Mouse (Mus musculus) left cerebral cortex, postnatal 10 days (tissue): ENCODE results near the gene Ehd4. TPM values are rescaled to one million over a fixed set of nuclear protein-coding genes. Genes with fewer than 3 reads are reported as not detected.

Experiments
- DNase-seq, 2 experiments: peaks; one replicate each; pipeline ENCODE4 v3.0.0; 2021 to 2022; ENCODE audit warnings: low spot score in 2 of 2, mixed read lengths in 1 of 2; ENCODE audit errors: extremely low spot score in 1 of 2
- intact Hi-C: fragments of 180-260 bp; cut with DNase I; formaldehyde crosslinking; loops from one replicate; pipeline ENCODE4 v1.15.1; 2025
- total RNA-seq, 2 experiments: library from RNA; stranded (reverse); gene quantifications; 2 replicates each; pipeline ENCODE4 v1.2.3; 2021

The Ehd4 gene
- total RNA-seq, 2 experiments from 2014 or later = 9.4 to 10.7 TPM

DNA sequence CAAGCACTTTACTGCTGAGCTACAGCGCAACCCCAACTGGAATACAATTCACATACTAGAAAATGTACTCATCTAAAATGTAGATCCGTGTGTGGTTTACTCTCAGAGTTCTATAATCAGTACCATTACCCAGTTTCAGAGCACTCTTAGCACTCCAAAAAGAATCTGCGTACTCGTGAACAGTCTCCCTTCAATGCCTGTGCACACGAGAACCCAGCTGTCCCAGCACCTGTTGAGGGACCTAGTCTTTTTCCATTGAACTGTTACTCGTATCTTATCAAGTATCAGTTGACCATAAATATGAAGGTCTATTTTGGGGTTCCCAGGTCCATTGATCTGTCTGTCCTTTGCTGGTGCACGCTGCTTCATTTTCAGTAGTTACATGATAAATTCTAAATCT is 4.8 kb downstream of the Ehd4 start:
- DNase-seq = no peak
- intact Hi-C loops = loop anchor here (5.0 kb wide), 1 partner anchor 52 kb away; no protein-coding TSS in a partner anchor

DNA sequence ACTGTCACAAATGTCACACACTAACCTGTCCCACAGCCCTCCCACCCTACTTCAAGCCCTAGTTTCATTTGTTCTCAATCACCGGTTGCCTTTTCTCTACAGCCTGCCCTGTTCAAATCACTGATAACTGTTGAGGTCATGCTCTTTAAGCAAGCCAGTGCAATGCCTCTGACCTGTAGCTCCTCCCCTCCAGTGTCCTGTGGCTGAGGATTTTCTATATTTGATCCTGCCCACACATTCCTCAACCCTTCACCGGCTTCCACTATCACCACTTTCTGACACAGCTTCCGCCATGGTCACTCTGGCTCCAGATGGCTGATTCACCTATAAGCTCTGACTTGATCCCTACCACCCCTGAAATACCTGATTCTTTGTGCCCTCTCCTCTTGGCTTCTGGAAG is 6.4 kb downstream of the Ehd4 start:
- DNase-seq = no peak
- intact Hi-C loops = no loop called here

GRCm38 (mm10) chr2:120147364-120147763 is 7.0 kb downstream of the Ehd4 start:
- intact Hi-C loops = no loop called here

GRCm38 (mm10) chr2:120146543-120146942 is 7.9 kb downstream of the Ehd4 start:
- DNase-seq = no peak
- intact Hi-C loops = no loop called here

More at GRCm38 (mm10) chr2:120147364-120147763, 7.0 kb downstream of the Ehd4 start:
- DNase-seq = no peak

- no peak for DNase-seq
- intact Hi-C loops = no loop called here
These were observed 10.0 kb downstream of the Ehd4 start for GRCm38 (mm10) chr2:120144390-120144789.

GRCm38 (mm10) chr2:120142336-120142735 is 12.1 kb downstream of the Ehd4 start:
- intact Hi-C loops = no loop called here
- no peak for DNase-seq

DNA sequence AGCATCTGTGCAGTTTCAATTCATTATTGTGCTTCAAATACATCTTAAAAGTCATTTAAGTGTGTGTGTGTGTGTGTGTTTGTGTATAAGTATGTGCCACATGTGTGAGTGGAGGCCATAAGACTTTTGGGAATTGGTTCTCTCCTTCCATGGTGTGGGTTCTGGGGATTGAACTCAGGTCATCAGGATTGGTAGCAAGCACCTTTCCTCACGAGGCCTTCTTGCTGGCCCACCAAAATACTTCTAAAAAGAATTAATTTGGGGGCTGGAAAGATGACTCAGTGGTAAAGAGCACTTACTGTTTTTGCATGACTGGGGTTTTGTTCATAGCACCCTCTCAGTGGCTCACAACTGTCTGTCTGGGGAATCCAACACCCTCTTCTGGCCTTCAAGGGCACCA is 12.7 kb downstream of the Ehd4 start:
- DNase-seq = no peak
- intact Hi-C loops = no loop called here

DNA sequence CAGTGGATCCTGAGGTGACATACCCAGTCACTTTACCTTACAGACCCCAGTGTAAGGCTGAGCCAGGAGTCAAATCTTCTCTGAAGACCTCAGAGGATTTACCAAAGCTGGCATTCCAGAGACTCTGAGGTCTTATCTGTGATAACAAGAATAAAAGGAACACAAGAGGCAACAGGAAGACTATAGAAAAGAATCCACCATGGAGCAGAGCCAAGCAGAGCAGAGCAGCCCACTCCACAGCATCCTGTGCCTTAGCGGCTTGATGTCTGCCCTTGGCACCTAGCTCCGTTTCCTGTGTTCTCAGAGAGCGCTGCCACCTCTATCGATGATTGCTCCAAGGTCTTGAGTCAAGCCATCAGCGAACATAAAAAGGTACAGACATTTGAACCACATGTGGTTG is 14.1 kb downstream of the Ehd4 start:
- intact Hi-C loops = no loop called here
- no peak for DNase-seq

DNA sequence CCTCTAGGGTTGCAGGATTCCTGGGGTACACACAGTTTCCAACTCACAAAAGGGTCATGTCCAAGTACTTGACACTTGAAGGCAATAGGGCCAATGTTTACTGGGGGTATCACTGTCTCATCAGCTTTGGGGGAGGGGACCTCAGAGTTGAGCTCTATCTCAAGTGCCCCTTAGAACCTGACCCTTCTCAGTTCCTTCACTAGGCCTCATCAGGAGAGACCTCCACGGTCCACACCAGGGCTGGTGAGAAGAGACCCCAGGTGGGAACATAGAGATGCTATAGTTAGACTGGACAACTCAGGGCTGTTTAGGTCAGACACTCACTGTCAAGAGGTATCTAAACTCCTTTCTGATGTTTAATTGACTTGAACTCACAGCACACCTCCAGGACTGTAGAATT is 15.3 kb downstream of the Ehd4 start:
- no peak for DNase-seq
- intact Hi-C loops = no loop called here

GRCm38 (mm10) chr2:120137281-120137680 is 17.1 kb downstream of the Ehd4 start:
- intact Hi-C loops = no loop called here

GRCm38 (mm10) chr2:120134453-120135075 is 19.8 kb downstream of the Ehd4 start:
- DNase-seq = peak; percentile 20 to 42
- intact Hi-C loops = no loop called here

More at GRCm38 (mm10) chr2:120137281-120137680, 17.1 kb downstream of the Ehd4 start:
- DNase-seq = no peak

DNA sequence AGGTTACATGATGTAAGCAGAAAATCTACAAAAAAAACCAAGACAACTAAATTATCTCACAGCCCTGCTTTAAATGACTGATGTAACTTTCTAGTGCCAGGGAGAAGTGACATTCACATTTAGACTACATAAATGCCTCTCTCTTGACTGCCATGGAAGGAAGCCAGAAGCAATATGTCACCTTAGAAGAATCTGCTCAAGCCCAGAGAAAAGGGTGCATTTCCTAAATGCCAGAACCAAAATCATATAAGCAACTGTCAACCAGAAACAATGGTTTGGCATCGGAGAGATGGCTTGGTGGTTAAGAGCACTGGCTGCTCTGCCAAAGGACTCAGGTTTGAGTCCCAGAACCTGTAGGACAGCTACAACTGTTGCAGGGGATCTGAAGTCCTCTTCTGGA is 22.5 kb downstream of the Ehd4 start:
- intact Hi-C loops = no loop called here
- DNase-seq = no peak

DNA sequence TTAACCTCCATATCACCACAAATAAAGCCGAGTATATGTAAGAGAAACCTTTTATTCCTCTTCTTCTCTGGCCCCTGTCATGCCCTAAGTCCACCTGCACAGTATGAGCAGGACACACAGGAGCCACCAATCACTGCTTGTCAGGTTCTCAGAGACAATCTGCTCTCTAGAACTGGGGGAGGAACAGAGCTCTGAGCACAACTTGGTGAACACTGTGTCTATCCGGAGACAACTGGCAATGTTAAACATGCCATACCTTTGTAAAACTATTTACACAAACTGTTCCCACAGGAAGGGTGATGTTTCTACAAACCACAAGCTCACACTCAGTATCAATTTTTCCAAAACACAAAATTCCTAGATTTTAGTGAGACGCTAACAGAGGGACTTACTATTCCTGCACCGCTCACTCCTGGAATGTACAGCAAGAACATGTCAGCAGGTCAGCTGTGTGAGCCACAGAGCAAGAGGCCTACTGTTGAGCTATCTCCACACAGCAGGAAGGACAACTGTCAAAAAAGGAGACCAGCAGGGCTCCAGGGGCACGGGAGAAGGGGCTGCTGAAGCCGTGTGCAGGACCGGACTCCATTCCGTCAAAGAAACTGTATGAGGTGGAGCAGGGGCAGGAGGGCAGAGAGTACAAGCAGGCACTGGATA is 25.0 kb downstream of the Ehd4 start:
- intact Hi-C loops = no loop called here
- DNase-seq = no peak

DNA sequence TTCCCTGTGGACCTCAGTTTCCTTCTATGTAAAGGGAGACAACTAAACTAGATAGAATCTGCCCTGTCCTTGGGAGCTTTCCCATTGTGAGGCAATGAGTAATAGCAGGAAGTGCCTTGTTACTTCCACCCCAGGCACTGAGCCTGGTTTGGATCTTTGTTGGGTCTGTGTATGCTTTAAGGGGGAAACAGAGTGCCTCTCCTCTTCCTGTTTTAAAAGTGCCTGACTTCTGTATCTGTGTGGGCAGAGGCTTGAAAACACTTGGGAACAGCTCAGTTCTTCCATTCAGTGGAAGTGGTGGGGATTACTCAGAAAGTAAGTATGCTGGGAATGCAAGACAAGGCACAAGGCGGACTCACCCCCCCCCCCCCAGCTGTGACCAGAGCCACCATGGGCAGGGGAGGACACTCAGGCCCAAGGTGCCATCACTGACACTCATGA is 25.8 kb downstream of the Ehd4 start:
- DNase-seq = no peak
- intact Hi-C loops = no loop called here

- intact Hi-C loops = no loop called here
- DNase-seq = no peak
These were observed 26.4 kb downstream of the Ehd4 start for GRCm38 (mm10) chr2:120128011-120128410.

GRCm38 (mm10) chr2:120126901-120127300 is 27.5 kb downstream of the Ehd4 start:
- intact Hi-C loops = no loop called here
- no peak for DNase-seq

DNA sequence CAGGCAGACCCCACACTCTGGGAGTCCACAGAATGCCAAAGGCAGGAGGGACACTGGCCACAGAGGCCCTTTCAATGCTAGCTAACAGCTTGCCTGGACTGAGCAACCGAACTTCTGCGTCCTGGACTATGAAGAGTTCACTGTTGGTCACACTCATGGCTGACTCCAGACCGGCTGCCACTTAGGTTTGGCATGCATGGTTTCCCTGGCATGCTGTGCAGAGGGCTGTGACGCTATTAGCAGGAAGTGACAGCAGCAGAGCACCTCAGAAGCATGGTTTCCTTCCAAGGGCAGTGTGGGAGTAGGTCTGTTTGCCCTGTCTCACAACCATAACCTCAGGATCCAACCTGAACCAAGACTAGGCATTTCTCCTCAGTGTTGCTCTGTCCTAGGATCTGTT is 28.0 kb downstream of the Ehd4 start:
- no peak for DNase-seq
- intact Hi-C loops = no loop called here

DNA sequence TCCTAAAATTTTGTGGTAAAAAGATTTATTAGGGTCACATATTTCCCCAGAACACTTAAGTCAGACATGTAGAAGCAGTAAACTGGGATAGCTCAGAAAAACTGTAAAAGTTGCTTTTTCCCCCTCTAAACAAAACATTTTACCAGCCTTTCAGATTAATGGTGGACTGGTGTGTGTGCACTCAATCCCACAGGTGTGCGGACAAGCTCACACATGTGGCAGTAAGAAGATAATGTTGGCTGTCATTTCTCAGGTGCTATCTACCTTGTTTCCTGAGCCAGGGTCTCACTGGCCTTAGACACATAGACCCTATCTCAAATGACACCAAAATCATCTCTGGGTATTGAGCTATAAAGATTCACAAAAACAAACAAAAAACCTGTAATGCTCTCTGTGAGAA is 28.9 kb downstream of the Ehd4 start:
- no peak for DNase-seq
- intact Hi-C loops = no loop called here

DNA sequence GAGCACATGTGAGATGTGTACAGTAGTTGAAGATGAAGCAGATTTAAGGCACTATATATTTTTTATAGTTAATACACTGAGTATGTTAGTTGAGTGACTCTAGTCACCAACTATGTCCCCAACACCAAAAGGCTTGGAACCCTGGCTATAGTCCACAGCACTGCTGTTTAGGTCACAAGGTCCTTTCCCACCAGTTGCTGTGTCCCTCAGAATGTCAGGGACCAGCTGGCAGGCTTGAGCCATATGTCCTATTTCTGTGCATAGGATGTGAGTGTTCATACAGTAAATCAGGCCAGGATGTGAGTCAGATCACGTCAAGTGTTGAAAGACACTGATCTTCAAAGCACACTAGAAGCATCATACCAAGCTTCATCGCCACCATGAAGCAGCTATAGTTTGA is 29.5 kb downstream of the Ehd4 start:
- intact Hi-C loops = no loop called here

DNA sequence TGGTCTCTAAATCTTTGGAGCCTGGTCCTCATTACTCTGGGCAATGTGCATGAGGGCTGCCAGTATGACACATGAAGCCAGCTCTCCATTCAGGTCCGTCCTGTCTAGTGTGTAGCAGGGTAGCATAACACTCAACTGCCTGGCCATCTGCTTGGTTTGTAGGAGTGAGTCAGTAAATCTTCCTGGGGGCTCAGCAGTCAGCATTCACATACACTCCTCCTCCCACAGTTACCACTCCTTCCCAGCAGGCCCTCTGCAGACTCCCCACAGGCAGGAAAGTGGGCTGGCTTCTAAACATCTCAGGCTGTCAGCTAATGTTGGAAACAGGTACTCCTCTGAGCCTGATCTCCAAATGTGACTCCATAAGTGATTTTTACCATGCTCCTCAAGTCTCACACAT is 30.3 kb downstream of the Ehd4 start:
- DNase-seq = no peak
- intact Hi-C loops = no loop called here

More for the DNA sequence above, 29.5 kb downstream of the Ehd4 start:
- DNase-seq = no peak

GRCm38 (mm10) chr2:120122983-120123382 is 31.4 kb downstream of the Ehd4 start:
- DNase-seq = no peak
- intact Hi-C loops = no loop called here
